Mouse (Mus musculus) liver, embryonic 14.5 days (tissue): Measurements from ENCODE around the gene Gm11627.
A peak's percentile ranks its signal among the peaks of the same experiment; 100 is the strongest.

Source experiments
- CTCF ChIP-seq: IDR thresholded peaks from 2 replicates; pipeline ENCODE4 v1.5.1; 2016; ENCODE audit warnings: antibody characterized with exemption, low read depth, control low read depth
- EP300 ChIP-seq: IDR thresholded peaks from 2 replicates; pipeline ENCODE4 v1.6.1; 2016; ENCODE audit warnings: antibody characterized with exemption, low read depth

GRCm38 (mm10) chr11:102552051-102552450, 27.2 kb downstream of the Gm11627 start:
- TF ChIP-seq CTCF (peak; percentile 4; the same call in 1 of the 2 replicates), EP300 (no peak)
